Mouse (Mus musculus) hindbrain, embryonic 14.5 days (tissue): ENCODE data around the gene Cd3eap. TPM values are rescaled to one million over a fixed set of nuclear protein-coding genes. Genes with fewer than 3 reads are reported as not detected.

Source experiments
- ATAC-seq: fragments of 200-750 bp; cut with Nextera tagmentation; 2 replicates; pipeline ENCODE4 v1.8.0; 2017; ENCODE audit warnings: moderate number of reproducible peaks, mild to moderate bottlenecking, moderate TSS enrichment, moderate library complexity; ENCODE audit not compliant: low FRiP score
- DNase-seq: peaks from one replicate; pipeline ENCODE4 v3.0.0-alpha.2; 2015; ENCODE audit warnings: low spot score
- H3K27ac ChIP-seq: fragments of 300-500 bp; sonication (generic); 2 replicates; pipeline ENCODE4 v1.5.1; 2014; ENCODE audit warnings: mild to moderate bottlenecking, moderate library complexity
- H3K27me3 ChIP-seq: fragments of 300-500 bp; sonication (generic); 2 replicates; pipeline ENCODE4 v1.6.1; 2014; ENCODE audit warnings: mild to moderate bottlenecking, low read length, mixed read lengths; ENCODE audit not compliant: control insufficient read depth, insufficient read depth
- H3K36me3 ChIP-seq: fragments of 300-500 bp; sonication (generic); replicated peaks from 2 replicates; pipeline ENCODE4 v1.6.1; 2014; ENCODE audit not compliant: control insufficient read depth, insufficient read depth
- H3K4me1 ChIP-seq: fragments of 300-500 bp; sonication (generic); replicated peaks from 2 replicates; pipeline ENCODE4 v1.6.1; 2014; ENCODE audit warnings: antibody characterized with exemption, low read length, mixed read lengths; ENCODE audit not compliant: control insufficient read depth, insufficient read depth
- H3K4me2 ChIP-seq: fragments of 300-500 bp; sonication (generic); replicated peaks from 2 replicates; pipeline ENCODE4 v1.6.1; 2014; ENCODE audit warnings: mild to moderate bottlenecking, moderate library complexity
- H3K4me3 ChIP-seq: fragments of 300-500 bp; sonication (generic); replicated peaks from 2 replicates; pipeline ENCODE4 v1.5.1; 2014; ENCODE audit warnings: mild to moderate bottlenecking, low read length
- H3K9ac ChIP-seq: fragments of 300-500 bp; sonication (generic); 2 replicates; pipeline ENCODE4 v1.6.1; 2014
- H3K9me3 ChIP-seq: fragments of 300-500 bp; sonication (generic); 2 replicates; pipeline ENCODE4 v1.6.1; 2016; ENCODE audit warnings: low read length; ENCODE audit not compliant: control insufficient read depth
- WGBS: fragments of 180-500 bp; shearing (Covaris S2); extraction: QIAGEN DNeasy Blood & Tissue Kit; methylation state at CpG from one replicate; pipeline ENCODE4 v1.1.7; 2014; 5-methylcytosine and 5-hydroxymethylcytosine counted together
- polyA plus RNA-seq: library from polyadenylated mRNA; unstranded; fragments of >200 nt; fragmentation: Nextera tagmentation; extraction: Ambion mirVana; gene quantifications from 2 replicates; pipeline ENCODE4 v1.2.1, GENCODE M21; 2014

Gene Cd3eap
- polyA plus RNA-seq, 1 experiment from 2014 or later, result 17.0 TPM

- Histone ChIP-seq H3K4me2 (peak overlapping the region; percentile 89), H3K27me3 (no peaks in the 10 kb centered on the region), H3K9ac (peak overlapping the region; percentile 63), H3K27ac (no peak overlapping the region), H3K9me3 (no peaks in the 10 kb centered on the region), H3K4me1 (peaks cover 10% of the 10 kb centered on the region), H3K36me3 (no peaks in the 10 kb centered on the region), H3K4me3 (peak overlapping the region; percentile 45)
- DNase-seq (peak; percentile 99), ATAC-seq (peak; percentile 92)
- under 1% methylated on average over 41 of the region's 41 CpGs for WGBS
Observed at GRCm38 (mm10) chr7:19319906-19320305, 39.4 kb downstream of the Cd3eap start.

- peak overlapping the region; percentile 45 for H3K4me3 ChIP-seq
- peak; percentile 66 for ATAC-seq
- no peaks in the 10 kb centered on the region for H3K27me3 ChIP-seq
- WGBS, result 21% methylated on average over 9 of the region's 9 CpGs
- no peak overlapping the region for H3K27ac ChIP-seq
- no peaks in the 10 kb centered on the region for H3K36me3 ChIP-seq
- peak overlapping the region; percentile 63 for H3K9ac ChIP-seq
- DNase-seq, result peak; percentile 29
- no peaks in the 10 kb centered on the region for H3K9me3 ChIP-seq
- peaks cover 10% of the 10 kb centered on the region for H3K4me1 ChIP-seq
- peak overlapping the region; percentile 89 for H3K4me2 ChIP-seq
Observed at GRCm38 (mm10) chr7:19319458-19319857, 39.8 kb downstream of the Cd3eap start.

- Histone ChIP-seq H3K9ac (no peak overlapping the region), H3K36me3 (no peaks in the 10 kb centered on the region), H3K9me3 (no peaks in the 10 kb centered on the region), H3K4me3 (no peak overlapping the region), H3K27me3 (no peaks in the 10 kb centered on the region), H3K4me2 (no peak overlapping the region), H3K4me1 (peaks cover 10% of the 10 kb centered on the region), H3K27ac (no peak overlapping the region)
- DNase-seq, result no peak
- 82% methylated on average over 7 of the region's 7 CpGs for WGBS
- no peak for ATAC-seq
Observed at GRCm38 (mm10) chr7:19318676-19319075, 40.6 kb downstream of the Cd3eap start.

GRCm38 (mm10) chr7:19318201-19318600 is 41.1 kb downstream of the Cd3eap start:
- Histone ChIP-seq H3K4me1 (peaks cover 10% of the 10 kb centered on the region), H3K36me3 (no peaks in the 10 kb centered on the region), H3K27me3 (no peaks in the 10 kb centered on the region), H3K4me3 (no peak overlapping the region), H3K9ac (no peak overlapping the region), H3K9me3 (no peaks in the 10 kb centered on the region), H3K4me2 (no peak overlapping the region), H3K27ac (no peak overlapping the region)
- no peak for ATAC-seq
- WGBS, result 82% methylated on average over 2 of the region's 2 CpGs
- no peak for DNase-seq

- Histone ChIP-seq H3K36me3 (no peaks in the 10 kb centered on the region), H3K27ac (no peak overlapping the region), H3K4me2 (no peak overlapping the region), H3K4me3 (no peak overlapping the region), H3K9ac (no peak overlapping the region), H3K4me1 (peaks cover 10% of the 10 kb centered on the region), H3K9me3 (no peaks in the 10 kb centered on the region), H3K27me3 (no peaks in the 10 kb centered on the region)
- DNase-seq (no peak), ATAC-seq (no peak)
- 36% methylated on average over 14 of the region's 14 CpGs for WGBS
Observed at GRCm38 (mm10) chr7:19316451-19317161, 42.7 kb downstream of the Cd3eap start.

- Histone ChIP-seq H3K9me3 (no peaks in the 10 kb centered on the region), H3K4me1 (peaks cover 6% of the 10 kb centered on the region), H3K9ac (no peak overlapping the region), H3K27me3 (no peaks in the 10 kb centered on the region), H3K36me3 (no peaks in the 10 kb centered on the region), H3K4me2 (no peak overlapping the region), H3K4me3 (no peak overlapping the region), H3K27ac (no peak overlapping the region)
- WGBS, result 54% methylated on average over 5 of the region's 5 CpGs
- DNase-seq (no peak), ATAC-seq (no peak)
Observed at GRCm38 (mm10) chr7:19314033-19314432, 45.2 kb downstream of the Cd3eap start.

GRCm38 (mm10) chr7:19311991-19312390 is 47.3 kb downstream of the Cd3eap start:
- H3K27me3 ChIP-seq, result peaks cover 5% of the 10 kb centered on the region
- no peak overlapping the region for H3K4me2 ChIP-seq
- H3K4me1 ChIP-seq, result peaks cover 15% of the 10 kb centered on the region
- no peak overlapping the region for H3K27ac ChIP-seq
- WGBS, result 39% methylated on average over 4 of the region's 4 CpGs
- H3K9ac ChIP-seq, result no peak overlapping the region
- H3K36me3 ChIP-seq, result no peaks in the 10 kb centered on the region
- ATAC-seq, result no peak
- H3K9me3 ChIP-seq, result no peaks in the 10 kb centered on the region
- DNase-seq, result no peak
- H3K4me3 ChIP-seq, result no peak overlapping the region

- H3K4me2 ChIP-seq, result peak within 1 kb of the TSS; percentile 69
- no peaks in the 10 kb centered on the region for H3K36me3 ChIP-seq
- no peaks in the 10 kb centered on the region for H3K9me3 ChIP-seq
- under 1% methylated on average over 49 of the region's 49 CpGs for WGBS
- H3K27me3 ChIP-seq, result peaks cover 24% of the 10 kb centered on the region
- peaks cover 16% of the 10 kb centered on the region for H3K4me1 ChIP-seq
- H3K27ac ChIP-seq, result no peak within 1 kb of the TSS
- peak within 1 kb of the TSS; percentile 51 for H3K4me3 ChIP-seq
- peak; percentile 98 for DNase-seq
- peak within 1 kb of the TSS; percentile 53 for H3K9ac ChIP-seq
- peak; percentile 88 for ATAC-seq
Observed at GRCm38 (mm10) chr7:19309884-19310641, 49.2 kb downstream of the Cd3eap start, which contains the start of gene Fosb. Gene Fosb, minus strand, starts transcription at chr7:19310051.

GRCm38 (mm10) chr7:19309278-19309883 is 49.9 kb downstream of the Cd3eap start:
- Histone ChIP-seq H3K4me1 (peaks cover 21% of the 10 kb centered on the region), H3K9ac (peak overlapping the region; percentile 47), H3K36me3 (no peaks in the 10 kb centered on the region), H3K9me3 (no peaks in the 10 kb centered on the region), H3K4me3 (peak overlapping the region; percentile 51), H3K4me2 (peak overlapping the region; percentile 69), H3K27me3 (peaks cover 31% of the 10 kb centered on the region), H3K27ac (no peak overlapping the region)
- ATAC-seq (no peak), DNase-seq (no peak)
- WGBS, result 1% methylated on average over 48 of the region's 48 CpGs
